Mouse (Mus musculus): Measurements from ENCODE around the gene Tmem255b.

Tmem255b gene

GRCm38 (mm10) chr8:13434889-13435288 is at the start of gene Tmem255b:
Gene Tmem255b, plus strand, starts transcription at chr8:13435189.
- Histone ChIP-seq H3K9me3 (ENCODE audit: low read length) (peaks cover 7% of the 10 kb centered on the region; the same call in 1 of the 2 replicates), H3K27me3 (ENCODE audit: insufficient read depth, low read length) (peaks cover 12% of the 10 kb centered on the region; the same call in 1 of the 2 replicates), H3K4me3 (replicated peaks; ENCODE audit: low read length) (peak within 1 kb of the TSS; percentile 37; the same call in 1 of the 2 replicates), H3K36me3 (ENCODE audit: insufficient read depth, low read length) (no peaks in the 10 kb centered on the region), H3K4me1 (replicated peaks; ENCODE audit: low read depth, low read length) (peaks cover 26% of the 10 kb centered on the region)
- TF ChIP-seq NANOG (IDR thresholded peaks at IDR 0.05; ENCODE audit: borderline replicate concordance, low read length) (no peak), POU5F1 (IDR thresholded peaks at IDR 0.05; ENCODE audit: borderline replicate concordance, low read length) (no peak), CTCF (conservative IDR thresholded peaks at IDR 0.05; ENCODE audit: low read length) (no peak)

- TF ChIP-seq NANOG (IDR thresholded peaks at IDR 0.05; ENCODE audit: borderline replicate concordance, low read length) (no peak), CTCF (conservative IDR thresholded peaks at IDR 0.05; ENCODE audit: low read length) (no peak)
- H3K36me3 ChIP-seq (ENCODE audit: insufficient read depth, low read length) = no peaks in the 10 kb centered on the region
- H3K4me3 ChIP-seq (replicated peaks; ENCODE audit: low read length) = no peak overlapping the region
- no peaks in the 10 kb centered on the region for H3K9me3 ChIP-seq (ENCODE audit: low read length)
- H3K4me1 ChIP-seq (replicated peaks; ENCODE audit: low read depth, low read length) = no peaks in the 10 kb centered on the region; the same call in 1 of the 2 replicates
- no peaks in the 10 kb centered on the region; the same call in 1 of the 2 replicates for H3K27me3 ChIP-seq (ENCODE audit: insufficient read depth, low read length)
Observed at GRCm38 (mm10) chr8:13386366-13386765, 48.6 kb upstream of the Tmem255b start.

DNA sequence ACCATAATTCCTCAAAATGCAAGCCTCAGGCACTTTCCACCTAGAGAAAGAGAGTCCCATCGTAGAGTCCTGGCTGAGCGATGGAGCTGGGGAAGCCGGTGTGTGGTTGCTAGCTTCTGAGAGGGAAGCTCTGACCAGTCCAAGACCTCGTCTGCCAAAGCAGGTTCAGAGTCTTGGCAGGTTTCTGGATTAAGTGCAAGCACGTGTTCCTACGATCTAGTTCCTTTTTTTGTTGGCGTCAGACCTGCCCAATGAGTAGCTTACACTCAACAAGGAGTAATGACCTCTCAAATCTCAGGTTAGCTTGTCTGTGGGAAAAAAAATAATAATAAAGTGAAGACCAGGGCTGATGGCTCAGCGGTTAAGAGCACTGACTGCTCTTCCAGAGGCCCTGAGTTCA is 47.3 kb upstream of the Tmem255b start:
- no peaks in the 10 kb centered on the region; the same call in 1 of the 2 replicates for H3K4me1 ChIP-seq (replicated peaks; ENCODE audit: low read depth, low read length)
- no peak for TF ChIP-seq POU5F1 (IDR thresholded peaks at IDR 0.05; ENCODE audit: borderline replicate concordance, low read length)
- H3K36me3 ChIP-seq (ENCODE audit: insufficient read depth, low read length) = no peaks in the 10 kb centered on the region
- H3K4me3 ChIP-seq (replicated peaks; ENCODE audit: low read length) = no peak overlapping the region
- no peaks in the 10 kb centered on the region; the same call in 1 of the 2 replicates for H3K27me3 ChIP-seq (ENCODE audit: insufficient read depth, low read length)
- H3K9me3 ChIP-seq (ENCODE audit: low read length) = no peaks in the 10 kb centered on the region

- Histone ChIP-seq H3K4me1 (replicated peaks; ENCODE audit: low read depth, low read length) (no peaks in the 10 kb centered on the region; the same call in 1 of the 2 replicates), H3K36me3 (ENCODE audit: insufficient read depth, low read length) (no peaks in the 10 kb centered on the region), H3K27me3 (ENCODE audit: insufficient read depth, low read length) (no peaks in the 10 kb centered on the region; the same call in 1 of the 2 replicates), H3K9me3 (ENCODE audit: low read length) (no peaks in the 10 kb centered on the region), H3K4me3 (replicated peaks; ENCODE audit: low read length) (no peak overlapping the region)
- TF ChIP-seq CTCF (conservative IDR thresholded peaks at IDR 0.05; ENCODE audit: low read length) (no peak), POU5F1 (IDR thresholded peaks at IDR 0.05; ENCODE audit: borderline replicate concordance, low read length) (no peak), NANOG (IDR thresholded peaks at IDR 0.05; ENCODE audit: borderline replicate concordance, low read length) (no peak)
Observed at GRCm38 (mm10) chr8:13388744-13389143, 46.2 kb upstream of the Tmem255b start.

DNA sequence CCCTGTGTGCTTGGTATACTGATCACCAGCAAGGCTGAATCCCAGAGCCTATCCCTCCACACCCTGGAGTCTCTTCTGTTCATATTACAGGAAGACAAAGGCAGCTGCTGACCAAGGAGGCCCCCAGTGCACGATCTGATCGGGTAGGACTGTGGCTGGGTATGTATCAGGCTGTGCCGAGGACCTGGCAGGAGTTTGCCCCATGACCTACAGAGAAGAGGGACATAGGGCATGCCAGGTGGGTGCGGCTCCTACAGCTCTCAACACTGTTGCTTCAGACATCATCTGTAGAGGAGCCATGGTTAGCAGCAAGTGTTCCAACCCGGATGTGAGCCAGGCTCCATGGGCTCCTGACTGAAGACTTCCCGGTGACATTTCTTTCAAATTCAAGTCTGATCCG is 41.1 kb upstream of the Tmem255b start:
- H3K4me3 ChIP-seq (replicated peaks; ENCODE audit: low read length) = no peak overlapping the region
- H3K4me1 ChIP-seq (replicated peaks; ENCODE audit: low read depth, low read length) = no peaks in the 10 kb centered on the region
- TF ChIP-seq CTCF (conservative IDR thresholded peaks at IDR 0.05; ENCODE audit: low read length) (no peak), NANOG (IDR thresholded peaks at IDR 0.05; ENCODE audit: borderline replicate concordance, low read length) (no peak), POU5F1 (IDR thresholded peaks at IDR 0.05; ENCODE audit: borderline replicate concordance, low read length) (no peak)
- H3K9me3 ChIP-seq (ENCODE audit: low read length) = no peaks in the 10 kb centered on the region
- H3K27me3 ChIP-seq (ENCODE audit: insufficient read depth, low read length) = no peaks in the 10 kb centered on the region; the same call in 1 of the 2 replicates
- H3K36me3 ChIP-seq (ENCODE audit: insufficient read depth, low read length) = no peaks in the 10 kb centered on the region

DNA sequence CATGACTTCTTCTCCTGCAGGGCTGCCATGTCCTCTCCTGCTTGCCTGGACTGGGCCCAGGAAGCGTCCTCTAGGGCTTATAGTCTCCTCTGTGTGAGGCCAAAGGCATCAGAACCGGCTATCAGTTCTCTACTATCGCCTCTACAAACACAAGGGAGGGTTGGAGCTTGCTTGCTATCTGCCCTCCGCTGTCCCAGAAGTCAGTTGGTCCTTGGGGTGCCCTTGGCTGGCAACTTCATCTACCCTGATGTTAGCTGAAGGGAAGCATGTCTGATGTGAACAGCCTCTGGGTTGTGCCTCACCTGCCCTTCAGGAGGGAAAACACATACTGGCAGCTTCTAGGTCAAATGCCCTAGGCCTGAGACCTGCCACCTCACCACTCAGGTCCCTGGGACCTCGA is 38.3 kb upstream of the Tmem255b start, which contains the start of gene Atp4b:
Atp4b (minus strand) TSS at position 101 of the 400 bp plus-strand sequence.
- no peaks in the 10 kb centered on the region for H3K9me3 ChIP-seq (ENCODE audit: low read length)
- H3K27me3 ChIP-seq (ENCODE audit: insufficient read depth, low read length) = no peaks in the 10 kb centered on the region; the same call in 1 of the 2 replicates
- H3K36me3 ChIP-seq (ENCODE audit: insufficient read depth, low read length) = no peaks in the 10 kb centered on the region
- H3K4me1 ChIP-seq (replicated peaks; ENCODE audit: low read depth, low read length) = no peaks in the 10 kb centered on the region
- H3K4me3 ChIP-seq (replicated peaks; ENCODE audit: low read length) = no peak within 1 kb of the TSS
- TF ChIP-seq CTCF (conservative IDR thresholded peaks at IDR 0.05; ENCODE audit: low read length) = no peak
- no peak for TF ChIP-seq POU5F1 (IDR thresholded peaks at IDR 0.05; ENCODE audit: borderline replicate concordance, low read length)
- TF ChIP-seq NANOG (IDR thresholded peaks at IDR 0.05; ENCODE audit: borderline replicate concordance, low read length) = no peak

DNA sequence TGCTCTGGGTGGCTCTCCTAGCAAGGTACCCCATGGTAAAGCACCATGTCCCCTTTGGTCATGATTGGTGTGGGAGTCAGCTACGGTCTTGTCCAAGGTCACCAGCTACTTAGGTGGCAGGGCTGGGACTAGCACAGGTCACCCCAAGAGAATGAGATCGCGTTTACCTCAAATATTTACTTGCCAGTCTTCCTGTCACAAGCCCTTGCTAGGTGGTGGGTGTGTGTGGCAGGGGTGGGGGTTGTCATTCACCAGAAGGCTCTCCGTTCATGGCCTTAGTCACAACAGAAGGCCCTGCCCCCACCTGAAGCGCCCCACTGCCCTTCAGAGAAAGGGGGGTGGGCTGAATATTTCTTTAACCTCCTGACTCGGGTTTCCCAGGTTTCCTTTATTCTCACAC is 31.5 kb upstream of the Tmem255b start:
- Histone ChIP-seq H3K27me3 (ENCODE audit: insufficient read depth, low read length) (no peaks in the 10 kb centered on the region; the same call in 1 of the 2 replicates), H3K4me3 (replicated peaks; ENCODE audit: low read length) (no peak overlapping the region), H3K4me1 (replicated peaks; ENCODE audit: low read depth, low read length) (no peaks in the 10 kb centered on the region), H3K36me3 (ENCODE audit: insufficient read depth, low read length) (no peaks in the 10 kb centered on the region), H3K9me3 (ENCODE audit: low read length) (no peaks in the 10 kb centered on the region)
- TF ChIP-seq NANOG (IDR thresholded peaks at IDR 0.05; ENCODE audit: borderline replicate concordance, low read length) = no peak
- TF ChIP-seq CTCF (conservative IDR thresholded peaks at IDR 0.05; ENCODE audit: low read length) = no peak
- no peak for TF ChIP-seq POU5F1 (IDR thresholded peaks at IDR 0.05; ENCODE audit: borderline replicate concordance, low read length)

DNA sequence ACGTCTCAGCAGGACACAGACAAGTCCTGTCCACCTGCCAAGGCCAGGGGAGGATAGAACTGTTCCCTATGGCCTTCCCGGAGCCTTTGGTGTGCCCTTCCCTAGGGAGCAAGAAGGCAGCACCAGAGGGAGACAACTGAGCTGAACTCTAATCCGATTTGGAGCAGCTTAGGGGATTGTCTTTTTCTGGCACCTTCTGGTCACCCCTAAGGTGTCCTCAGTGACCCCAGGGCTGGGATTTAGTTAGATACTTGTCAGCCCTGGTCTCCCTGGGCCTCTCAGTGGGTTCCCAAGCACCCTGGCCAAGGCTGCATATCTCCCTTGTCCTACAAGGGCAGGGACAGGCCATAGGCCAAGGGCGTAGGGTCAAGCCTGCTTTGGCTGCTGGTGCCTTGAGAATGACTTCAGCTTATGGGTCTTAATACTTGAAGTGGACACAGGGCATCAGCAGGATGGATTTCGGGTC is 30.3 kb upstream of the Tmem255b start, which contains the start of gene Grk1:
Grk1 (plus strand) TSS at position 416 of the 466 bp plus-strand sequence.
- TF ChIP-seq CTCF (conservative IDR thresholded peaks at IDR 0.05; ENCODE audit: low read length) = no peak
- no peak for TF ChIP-seq NANOG (IDR thresholded peaks at IDR 0.05; ENCODE audit: borderline replicate concordance, low read length)
- TF ChIP-seq POU5F1 (IDR thresholded peaks at IDR 0.05; ENCODE audit: borderline replicate concordance, low read length) = no peak
- H3K27me3 ChIP-seq (ENCODE audit: insufficient read depth, low read length) = no peaks in the 10 kb centered on the region; the same call in 1 of the 2 replicates
- H3K4me3 ChIP-seq (replicated peaks; ENCODE audit: low read length) = no peak within 1 kb of the TSS
- no peaks in the 10 kb centered on the region for H3K36me3 ChIP-seq (ENCODE audit: insufficient read depth, low read length)
- no peaks in the 10 kb centered on the region for H3K4me1 ChIP-seq (replicated peaks; ENCODE audit: low read depth, low read length)
- no peaks in the 10 kb centered on the region for H3K9me3 ChIP-seq (ENCODE audit: low read length)

DNA sequence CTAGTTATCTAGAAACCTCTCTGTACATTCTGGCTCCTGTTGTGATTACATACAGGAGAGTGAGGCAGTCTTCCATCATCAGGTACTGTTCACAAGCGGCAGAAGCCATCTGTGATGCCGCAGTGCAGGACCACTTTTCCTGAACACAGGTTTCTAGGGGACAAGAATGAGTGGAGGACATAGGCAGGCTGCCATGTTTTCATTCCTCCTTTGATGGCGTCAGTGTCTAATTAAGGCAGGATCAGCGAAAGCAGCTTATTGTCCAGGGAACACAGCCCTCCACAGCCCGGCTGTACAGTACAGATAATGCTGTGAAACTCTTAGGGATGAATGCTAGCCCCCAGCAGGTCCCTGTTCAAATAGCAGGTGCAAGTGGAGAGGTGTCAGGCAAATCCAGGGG is 29.0 kb upstream of the Tmem255b start:
- TF ChIP-seq POU5F1 (IDR thresholded peaks at IDR 0.05; ENCODE audit: borderline replicate concordance, low read length) (no peak), NANOG (IDR thresholded peaks at IDR 0.05; ENCODE audit: borderline replicate concordance, low read length) (no peak), CTCF (conservative IDR thresholded peaks at IDR 0.05; ENCODE audit: low read length) (no peak)
- no peaks in the 10 kb centered on the region for H3K4me1 ChIP-seq (replicated peaks; ENCODE audit: low read depth, low read length)
- H3K27me3 ChIP-seq (ENCODE audit: insufficient read depth, low read length) = no peaks in the 10 kb centered on the region; the same call in 1 of the 2 replicates
- H3K4me3 ChIP-seq (replicated peaks; ENCODE audit: low read length) = no peak overlapping the region
- H3K36me3 ChIP-seq (ENCODE audit: insufficient read depth, low read length) = no peaks in the 10 kb centered on the region
- H3K9me3 ChIP-seq (ENCODE audit: low read length) = no peaks in the 10 kb centered on the region

All from E14TG2a.4 (cell line).